Mouse (Mus musculus): Measurements from ENCODE around the gene Nkg7.

Nkg7 gene

GRCm38 (mm10) chr7:43448246-43448645 lies 11.4 kb downstream of the Nkg7 start:
- DNase-seq: no peak

DNA sequence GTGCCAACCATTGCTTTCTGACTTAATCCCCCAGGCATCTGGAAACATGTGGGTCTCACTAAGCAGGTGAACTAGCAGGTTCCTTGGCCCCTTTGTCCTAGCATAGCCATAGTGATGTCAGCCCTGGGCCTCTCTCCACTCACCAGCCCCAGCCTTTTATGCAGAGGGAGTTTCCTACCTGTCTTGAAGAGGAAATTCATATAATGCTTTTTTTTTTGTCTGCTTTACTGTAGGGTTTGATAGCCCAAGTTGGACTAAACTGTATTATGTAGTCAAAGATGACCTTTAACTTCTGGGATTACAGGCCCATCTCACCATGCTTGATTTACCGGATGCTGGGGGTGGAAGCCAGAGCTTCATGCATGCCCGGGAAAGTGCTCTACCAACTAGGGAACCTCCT lies 12.9 kb downstream of the Nkg7 start:
- no peak for DNase-seq

- DNase-seq: no peak
These were observed 14.9 kb downstream of the Nkg7 start for GRCm38 (mm10) chr7:43451726-43452125.

DNA sequence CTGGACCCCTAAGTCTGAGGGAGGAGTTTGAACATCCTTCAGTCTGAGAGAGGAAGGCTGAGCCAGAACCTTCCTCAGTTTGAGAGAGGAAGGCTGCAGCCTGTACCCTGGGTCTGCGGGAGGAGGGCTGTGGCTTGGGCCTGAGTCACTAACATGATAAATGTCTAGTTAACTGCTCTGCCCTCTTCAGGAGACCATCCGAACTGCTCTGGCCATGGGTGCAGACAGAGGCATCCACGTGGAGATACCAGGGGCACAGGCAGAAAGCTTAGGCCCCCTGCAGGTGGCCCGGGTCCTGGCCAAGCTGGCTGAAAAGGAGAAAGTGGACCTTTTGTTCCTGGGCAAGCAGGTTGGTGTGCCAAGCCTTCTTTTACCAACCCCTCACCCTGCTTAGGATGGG lies 15.7 kb downstream of the Nkg7 start:
- no peak for DNase-seq

GRCm38 (mm10) chr7:43453599-43454355 lies 16.9 kb downstream of the Nkg7 start:
- no peak for DNase-seq

DNA sequence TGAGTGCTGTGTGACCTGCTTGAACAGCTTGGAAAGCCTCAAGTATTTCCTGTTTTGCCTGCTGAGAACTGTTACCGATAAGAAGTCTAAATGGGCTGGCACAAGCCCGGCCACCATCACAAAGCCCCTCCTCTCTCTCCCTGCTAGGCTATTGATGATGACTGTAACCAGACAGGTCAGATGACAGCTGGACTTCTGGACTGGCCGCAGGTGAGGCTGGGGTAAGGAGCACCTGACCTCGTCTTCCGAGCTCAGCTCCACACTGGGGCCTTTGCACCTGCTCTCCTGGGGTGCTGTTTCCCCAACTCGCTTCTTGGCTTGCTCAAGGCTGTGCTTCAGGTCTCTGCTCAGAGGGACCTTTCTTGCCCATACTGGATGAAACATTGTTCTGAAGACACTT lies 17.5 kb downstream of the Nkg7 start:
- DNase-seq: no peak

DNA sequence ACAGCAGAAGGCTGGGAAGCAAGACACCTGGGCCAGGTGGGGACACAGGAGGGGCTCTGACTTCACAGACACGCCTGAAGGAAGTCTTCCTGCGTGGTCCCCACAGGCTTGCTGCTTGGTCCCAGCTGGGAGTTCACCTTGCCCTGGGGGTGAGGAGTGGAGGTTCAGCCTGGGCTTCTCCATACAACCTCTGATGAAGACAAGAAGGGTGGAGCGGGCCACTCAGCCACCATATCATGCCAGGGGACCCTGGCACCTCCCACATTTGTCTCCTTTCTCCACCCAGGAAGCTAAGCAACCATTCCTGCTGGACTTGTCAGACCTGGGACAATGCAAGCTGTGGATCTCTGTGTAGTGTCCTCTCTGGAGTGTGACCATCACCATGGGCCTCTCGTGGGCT lies 26.0 kb downstream of the Nkg7 start, which contains the start of gene Vsig10l:
Gene Vsig10l, plus strand, starts transcription at position 301 of the 400 bp plus-strand sequence.
- no peak for DNase-seq

- DNase-seq: no peak
These were observed 27.1 kb downstream of the Nkg7 start for GRCm38 (mm10) chr7:43463976-43464375.

GRCm38 (mm10) chr7:43464864-43465343 lies 28.0 kb downstream of the Nkg7 start:
- no peak for DNase-seq

DNA sequence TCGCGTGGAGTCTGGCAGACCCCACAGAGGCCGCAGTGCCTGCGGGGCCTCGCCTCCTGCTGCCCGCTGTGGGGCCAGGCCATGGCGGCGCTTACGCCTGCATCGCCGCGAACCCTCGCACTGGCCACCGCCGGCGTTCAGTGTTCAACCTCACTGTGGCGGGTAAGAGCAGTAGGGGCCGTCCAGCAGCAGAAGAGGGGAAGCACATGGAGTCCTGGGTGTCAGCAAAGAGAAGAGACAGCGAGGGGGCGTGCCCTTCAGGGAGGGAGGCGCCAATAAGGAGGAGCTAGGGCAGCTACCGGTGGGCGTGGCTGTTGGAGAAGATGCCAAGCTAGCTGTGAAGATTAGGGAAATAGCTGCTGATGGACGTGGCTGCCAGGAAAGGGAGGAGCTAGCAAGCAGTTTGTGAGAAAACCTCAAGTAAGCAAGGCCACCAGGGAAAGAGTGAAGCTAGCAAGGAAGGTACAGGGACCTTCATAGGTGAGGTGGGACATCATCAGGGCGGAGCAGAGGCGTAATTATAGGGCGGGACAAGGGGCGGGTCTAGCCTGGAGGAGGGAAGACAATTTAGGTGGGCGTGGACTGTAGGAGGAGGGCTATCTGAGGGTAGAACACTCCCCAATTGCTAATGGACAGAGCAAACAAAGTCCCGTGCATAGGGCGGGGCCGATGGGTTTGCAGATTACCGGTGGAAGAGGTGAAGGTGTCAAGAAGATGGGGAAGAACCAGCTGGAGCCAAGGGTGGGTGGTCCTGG lies 28.6 kb downstream of the Nkg7 start:
- DNase-seq: peak; percentile 85

DNA sequence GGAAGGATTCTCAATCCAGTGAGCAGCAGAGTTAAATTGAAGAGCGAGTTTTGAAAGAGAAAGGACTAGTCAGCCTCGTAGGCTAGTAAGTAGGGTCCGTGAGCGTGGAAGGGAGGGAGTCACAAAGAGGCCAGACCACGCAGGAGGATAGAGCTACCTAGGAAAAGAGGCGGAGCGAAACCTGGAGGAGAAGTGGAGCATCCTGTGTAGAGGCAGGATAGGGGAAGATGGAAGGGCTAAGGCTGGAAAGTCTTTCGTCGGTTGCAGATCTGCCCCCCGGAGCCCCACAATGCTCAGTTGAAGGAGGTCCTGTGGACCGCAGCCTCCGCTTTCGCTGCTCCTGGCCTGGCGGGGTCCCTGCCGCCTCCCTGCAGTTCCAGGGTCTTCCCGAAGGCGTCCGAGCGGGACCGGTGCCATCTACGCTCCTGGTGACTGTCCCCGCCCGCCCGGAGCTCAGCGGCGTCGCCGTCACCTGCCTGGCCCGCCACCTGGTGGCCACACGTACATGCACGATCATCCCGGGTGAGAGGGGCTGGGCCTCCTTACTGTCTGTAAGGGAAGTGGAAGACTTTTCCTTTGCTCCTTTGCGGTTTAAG lies 29.3 kb downstream of the Nkg7 start:
- DNase-seq: peak; percentile 81

- no peak for DNase-seq
These were observed 33.5 kb downstream of the Nkg7 start for GRCm38 (mm10) chr7:43470373-43470772.

GRCm38 (mm10) chr7:43475706-43476105 lies 38.8 kb downstream of the Nkg7 start:
- DNase-seq: no peak

DNA sequence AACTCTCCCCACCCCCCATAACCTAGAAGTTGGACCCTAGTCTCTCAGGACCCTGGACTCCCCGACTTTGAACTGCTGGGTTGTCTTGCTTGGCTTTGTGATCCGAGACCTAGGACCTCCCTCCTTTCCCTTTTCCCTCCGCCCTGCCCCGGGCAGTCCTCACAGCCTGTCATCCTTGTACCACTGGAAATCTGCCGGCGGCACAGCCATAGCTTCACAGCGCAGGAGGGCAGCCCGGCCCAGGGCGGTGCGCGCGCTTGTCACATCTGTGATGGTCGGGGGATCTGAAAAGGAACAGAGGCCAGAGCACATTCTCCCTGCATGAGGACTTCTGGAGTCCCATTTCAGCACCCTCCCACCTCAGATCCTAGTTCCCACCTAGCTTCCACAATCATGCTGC lies 39.5 kb downstream of the Nkg7 start:
- no peak for DNase-seq

DNA sequence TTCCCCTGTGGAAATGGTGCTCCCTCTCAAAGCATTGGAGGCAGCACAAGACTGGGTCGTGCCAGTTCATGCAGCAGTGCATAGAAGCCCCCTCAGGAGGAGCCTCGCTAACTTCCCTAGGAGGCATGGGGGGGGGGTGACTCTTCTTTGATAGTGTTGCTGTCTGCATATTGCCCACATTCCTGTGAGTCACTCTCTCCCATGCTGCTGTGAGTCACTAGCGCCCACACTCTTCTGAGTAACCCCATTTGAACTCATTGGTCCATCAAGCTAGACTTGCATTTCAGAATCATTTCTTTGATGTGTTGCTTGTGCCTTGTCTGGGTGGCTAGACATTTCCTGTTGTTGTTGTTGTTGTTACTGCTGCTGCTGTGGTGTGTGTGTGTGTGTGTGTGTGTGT lies 44.3 kb downstream of the Nkg7 start:
- DNase-seq: no peak

GRCm38 (mm10) chr7:43482090-43482716 lies 45.3 kb downstream of the Nkg7 start:
- no peak for DNase-seq

- no peak for DNase-seq
These were observed 46.4 kb downstream of the Nkg7 start for GRCm38 (mm10) chr7:43483236-43483635.

Data from cerebellum, adult 9-11 months (tissue).